Mouse (Mus musculus): ENCODE data around the gene Tsc22d1.

The Tsc22d1 gene

GRCm38 (mm10) chr14:76448987-76449386 is 34.2 kb downstream of the Tsc22d1 start:
- DNase-seq = no peak

GRCm38 (mm10) chr14:76451011-76451410 is 36.2 kb downstream of the Tsc22d1 start:
- no peak for DNase-seq

- no peak for DNase-seq
Observed at GRCm38 (mm10) chr14:76452751-76453360, 38.1 kb downstream of the Tsc22d1 start.

GRCm38 (mm10) chr14:76454673-76455072 is 39.9 kb downstream of the Tsc22d1 start:
- DNase-seq = no peak

- DNase-seq = no peak
Observed at GRCm38 (mm10) chr14:76455159-76455558, 40.4 kb downstream of the Tsc22d1 start.

- DNase-seq = no peak
Observed at GRCm38 (mm10) chr14:76457696-76458095, 42.9 kb downstream of the Tsc22d1 start.

GRCm38 (mm10) chr14:76460181-76460580 is 45.4 kb downstream of the Tsc22d1 start:
- DNase-seq = no peak

- DNase-seq = no peak
Observed at GRCm38 (mm10) chr14:76461182-76461775, 46.5 kb downstream of the Tsc22d1 start.

- no peak for DNase-seq
Observed at GRCm38 (mm10) chr14:76463414-76464098, 48.8 kb downstream of the Tsc22d1 start.

- no peak for DNase-seq
Observed at GRCm38 (mm10) chr14:76464967-76465366, 50.2 kb downstream of the Tsc22d1 start.

- DNase-seq = peak; percentile 85
Observed at GRCm38 (mm10) chr14:76466641-76467323, 52.0 kb downstream of the Tsc22d1 start.

GRCm38 (mm10) chr14:76467932-76468331 is 53.2 kb downstream of the Tsc22d1 start:
- no peak for DNase-seq

- no peak for DNase-seq
Observed at GRCm38 (mm10) chr14:76471301-76471700, 56.5 kb downstream of the Tsc22d1 start.

GRCm38 (mm10) chr14:76472487-76472886 is 57.7 kb downstream of the Tsc22d1 start:
- DNase-seq = no peak

- DNase-seq = peak; percentile 62
Observed at GRCm38 (mm10) chr14:76473404-76473803, 58.6 kb downstream of the Tsc22d1 start.

- DNase-seq = peak; percentile 44
Observed at GRCm38 (mm10) chr14:76474165-76474564, 59.4 kb downstream of the Tsc22d1 start.

- no peak for DNase-seq
Observed at GRCm38 (mm10) chr14:76476770-76477169, 62.0 kb downstream of the Tsc22d1 start.

GRCm38 (mm10) chr14:76478076-76478475 is 63.3 kb downstream of the Tsc22d1 start:
- no peak for DNase-seq

- DNase-seq = no peak
Observed at GRCm38 (mm10) chr14:76478616-76479015, 63.9 kb downstream of the Tsc22d1 start.

- peak; percentile 21 for DNase-seq
Observed at GRCm38 (mm10) chr14:76479867-76480266, 65.1 kb downstream of the Tsc22d1 start.

GRCm38 (mm10) chr14:76480507-76480906 is 65.7 kb downstream of the Tsc22d1 start:
- no peak for DNase-seq

GRCm38 (mm10) chr14:76483701-76484100 is 68.9 kb downstream of the Tsc22d1 start:
- no peak for DNase-seq

- no peak for DNase-seq
Observed at GRCm38 (mm10) chr14:76487609-76488008, 72.8 kb downstream of the Tsc22d1 start.

Data from thymus, postnatal 14 days (tissue).